Mouse (Mus musculus): ENCODE data around the gene Hdac11.

DNA sequence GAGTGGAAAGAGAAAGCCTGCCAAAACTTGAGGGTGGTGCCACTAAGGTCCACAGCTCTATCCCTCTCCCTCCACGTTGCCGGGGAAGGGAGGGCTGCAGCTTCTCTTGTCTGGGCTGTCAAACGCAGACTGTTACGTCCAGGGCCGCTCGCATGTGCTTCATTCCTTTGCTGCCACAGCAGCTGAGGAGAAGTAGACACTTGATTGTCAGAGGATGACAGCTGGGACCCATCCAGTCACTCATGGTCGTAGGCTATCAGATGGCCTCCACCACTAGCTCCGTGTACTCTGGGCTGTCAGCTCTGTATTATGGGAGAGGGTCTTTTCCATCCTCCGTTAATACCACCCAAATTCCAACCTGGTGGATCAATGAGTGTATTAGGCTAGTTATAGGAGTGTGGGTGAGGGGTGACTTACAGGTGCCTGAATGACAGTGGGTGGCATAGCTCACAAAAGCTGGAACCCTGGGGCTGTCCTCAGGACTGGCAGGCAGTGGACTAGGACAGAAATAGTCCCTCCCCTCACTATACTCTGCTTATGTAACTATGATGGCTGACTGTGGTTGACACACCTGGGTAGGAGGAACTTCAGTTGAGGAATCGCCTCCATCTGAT is 19.0 kb upstream of the Hdac11 start:
- TF ChIP-seq GATA1 (IDR thresholded peaks at IDR 0.05; ENCODE audit: low read length), result no peak
- TF ChIP-seq TAL1 (IDR thresholded peaks at IDR 0.05; ENCODE audit: low read length), result no peak
